Mouse (Mus musculus) liver, embryonic 14.5 days (tissue): ENCODE results near the gene Cep85l. TPM values are rescaled to one million over a fixed set of nuclear protein-coding genes. Genes with fewer than 3 reads are reported as not detected.

Experiments used
- ATAC-seq: fragments of 200-750 bp; cut with Nextera tagmentation; 2 replicates; pipeline ENCODE4 v1.8.0; 2017; ENCODE audit warnings: moderate number of reproducible peaks, mild to moderate bottlenecking, moderate library complexity; ENCODE audit not compliant: insufficient read depth
- DNase-seq, 3 experiments: peaks; one replicate each; pipeline ENCODE4 v3.0.0-alpha.2; 2012 to 2013; ENCODE audit warnings: low read depth in 3 of 3, low spot score in 3 of 3
- H3K27ac ChIP-seq: fragments of 300-500 bp; sonication (generic); 2 replicates; pipeline ENCODE4 v1.5.1; 2014; ENCODE audit warnings: moderate library complexity, mild to moderate bottlenecking, control low read depth, inconsistent platforms
- H3K27me3 ChIP-seq: fragments of 300-500 bp; sonication (generic); 2 replicates; pipeline ENCODE4 v1.6.1; 2014; ENCODE audit warnings: mild to moderate bottlenecking, low read length, moderate library complexity; ENCODE audit not compliant: control insufficient read depth, insufficient read depth
- H3K36me3 ChIP-seq: fragments of 300-500 bp; sonication (generic); replicated peaks from 2 replicates; pipeline ENCODE4 v1.6.1; 2014; ENCODE audit warnings: low read depth; ENCODE audit not compliant: control insufficient read depth, insufficient read depth
- H3K4me1 ChIP-seq, 2 experiments: fragments of 200-500 bp in 1 of 2; fragments of 300-500 bp in 1 of 2; sonication (generic) in 1 of 2; replicated peaks; 2 replicates each; pipeline ENCODE4 v1.6.1; 2012 to 2014; ENCODE audit warnings: antibody characterized with exemption in 1 of 2, inconsistent platforms in 1 of 2, low read length in 1 of 2; ENCODE audit not compliant: control insufficient read depth in 2 of 2, insufficient read depth in 2 of 2
- H3K4me2 ChIP-seq: fragments of 300-500 bp; sonication (generic); 2 replicates; pipeline ENCODE4 v1.6.1; 2014; ENCODE audit warnings: low read depth, mild to moderate bottlenecking, control low read depth, moderate library complexity
- H3K4me3 ChIP-seq, 2 experiments: fragments of 200-500 bp in 1 of 2; fragments of 300-500 bp in 1 of 2; sonication (generic) in 1 of 2; 2 replicates each; pipeline ENCODE4 v1.5.1; 2012 to 2014; ENCODE audit warnings: low read depth in 2 of 2, low read length in 2 of 2, mild to moderate bottlenecking in 2 of 2, control low read depth in 1 of 2, inconsistent platforms in 1 of 2, moderate library complexity in 1 of 2; ENCODE audit not compliant: insufficient read depth in 1 of 2
- H3K9ac ChIP-seq: fragments of 300-500 bp; sonication (generic); replicated peaks from 2 replicates; pipeline ENCODE4 v1.6.1; 2014; ENCODE audit warnings: mild to moderate bottlenecking, control low read depth, moderate library complexity
- H3K9me3 ChIP-seq: fragments of 300-500 bp; sonication (generic); 2 replicates; pipeline ENCODE4 v1.6.1; 2016; ENCODE audit warnings: low read length, mixed read lengths; ENCODE audit not compliant: control insufficient read depth
- CTCF ChIP-seq: IDR thresholded peaks from 2 replicates; pipeline ENCODE4 v1.5.1; 2016; ENCODE audit warnings: antibody characterized with exemption, low read depth, control low read depth
- EP300 ChIP-seq: IDR thresholded peaks from 2 replicates; pipeline ENCODE4 v1.6.1; 2016; ENCODE audit warnings: antibody characterized with exemption, low read depth
- WGBS: fragments of 180-500 bp; shearing (Covaris S2); extraction: QIAGEN DNeasy Blood & Tissue Kit; methylation state at CpG from one replicate; pipeline ENCODE4 v1.1.7; 2014; ENCODE audit not compliant: insufficient replicate concordance; 5-methylcytosine and 5-hydroxymethylcytosine counted together
- polyA plus RNA-seq, 2 experiments: library from polyadenylated mRNA; depleted of rRNA in 1 of 2; stranded (reverse) in 1 of 2; unstranded in 1 of 2; fragments of >200 nt; fragmentation: Nextera tagmentation in 1 of 2; extraction: Ambion mirVana in 1 of 2; gene quantifications; 2 replicates each; pipeline versions ENCODE4 v1.2.1 to v1.2.3; 2012 to 2014

Gene Cep85l
- polyA plus RNA-seq, 2 experiments: 1.2 to 1.8 TPM

DNA sequence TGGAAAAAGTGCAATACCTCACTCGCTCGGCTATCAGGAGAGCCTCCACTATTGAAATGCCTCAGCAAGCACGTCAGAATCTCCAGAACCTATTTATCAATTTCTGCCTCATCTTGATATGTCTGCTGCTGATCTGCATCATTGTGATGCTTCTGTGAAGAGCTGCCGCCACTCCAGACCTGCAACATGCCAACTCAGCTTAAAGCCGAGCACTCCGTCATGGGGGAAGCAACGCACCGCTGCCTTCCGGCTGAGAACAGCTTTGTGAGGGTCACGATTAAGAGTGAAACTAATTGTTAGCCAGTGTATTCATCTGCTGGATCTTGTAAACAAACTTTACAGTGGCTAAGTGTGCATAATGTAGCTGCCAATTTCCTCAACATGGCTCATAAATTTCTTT lies 35.9 kb downstream of the Cep85l start:
- no peaks in the 10 kb centered on the region for H3K27me3 ChIP-seq
- ATAC-seq (no peak), DNase-seq (no peak)
- H3K9me3 ChIP-seq: no peaks in the 10 kb centered on the region
- 78% methylated on average over 10 of the region's 10 CpGs for WGBS
- no peaks in the 10 kb centered on the region for H3K4me1 ChIP-seq
- no peak overlapping the region for H3K4me3 ChIP-seq
- H3K27ac ChIP-seq: no peak overlapping the region
- no peak overlapping the region for H3K4me2 ChIP-seq
- no peak overlapping the region for H3K9ac ChIP-seq
- no peaks in the 10 kb centered on the region for H3K36me3 ChIP-seq
- TF ChIP-seq CTCF (no peak), EP300 (no peak)

GRCm38 (mm10) chr10:53343384-53343783 lies 36.4 kb downstream of the Cep85l start:
- no peak for TF ChIP-seq CTCF
- no peak for TF ChIP-seq EP300
- ATAC-seq (no peak), DNase-seq (no peak)
- Histone ChIP-seq H3K36me3 (no peaks in the 10 kb centered on the region), H3K9me3 (no peaks in the 10 kb centered on the region), H3K4me2 (no peak overlapping the region), H3K9ac (no peak overlapping the region), H3K4me3 (no peak overlapping the region), H3K27me3 (no peaks in the 10 kb centered on the region), H3K27ac (no peak overlapping the region), H3K4me1 (no peaks in the 10 kb centered on the region)
- 62% methylated on average over 6 of the region's 6 CpGs for WGBS

- Histone ChIP-seq H3K4me2 (no peak overlapping the region), H3K9ac (no peak overlapping the region), H3K27me3 (no peaks in the 10 kb centered on the region), H3K9me3 (no peaks in the 10 kb centered on the region), H3K4me1 (0 out of 4 replicates have a peak, but pooled peaks cover 0 to 2% of the 10 kb centered on the region in 2 experiments), H3K4me3 (no peak overlapping the region), H3K36me3 (no peaks in the 10 kb centered on the region), H3K27ac (no peak overlapping the region)
- no peak for DNase-seq
- ATAC-seq: peak; percentile 65; the same call in 1 of the 2 replicates
- WGBS: 53% methylated on average over 9 of the region's 9 CpGs
- TF ChIP-seq EP300 (no peak), CTCF (no peak)
Observed at GRCm38 (mm10) chr10:53342166-53342728, 37.5 kb downstream of the Cep85l start.

GRCm38 (mm10) chr10:53341288-53341965 lies 38.3 kb downstream of the Cep85l start:
- H3K4me2 ChIP-seq: no peak overlapping the region
- no peaks in the 10 kb centered on the region for H3K27me3 ChIP-seq
- H3K4me1 ChIP-seq: peaks cover 0 to 7% of the 10 kb centered on the region in 2 experiments; a peak in 2 of 4 replicates
- no peak overlapping the region for H3K9ac ChIP-seq
- DNase-seq (no peak), ATAC-seq (0 out of 2 replicates have a peak, but pooled peaks have one; percentile 28)
- no peak overlapping the region for H3K27ac ChIP-seq
- WGBS: 65% methylated on average over 7 of the region's 7 CpGs
- no peak overlapping the region for H3K4me3 ChIP-seq
- no peaks in the 10 kb centered on the region for H3K9me3 ChIP-seq
- TF ChIP-seq CTCF (peak; percentile 67), EP300 (no peak)
- no peaks in the 10 kb centered on the region for H3K36me3 ChIP-seq

DNA sequence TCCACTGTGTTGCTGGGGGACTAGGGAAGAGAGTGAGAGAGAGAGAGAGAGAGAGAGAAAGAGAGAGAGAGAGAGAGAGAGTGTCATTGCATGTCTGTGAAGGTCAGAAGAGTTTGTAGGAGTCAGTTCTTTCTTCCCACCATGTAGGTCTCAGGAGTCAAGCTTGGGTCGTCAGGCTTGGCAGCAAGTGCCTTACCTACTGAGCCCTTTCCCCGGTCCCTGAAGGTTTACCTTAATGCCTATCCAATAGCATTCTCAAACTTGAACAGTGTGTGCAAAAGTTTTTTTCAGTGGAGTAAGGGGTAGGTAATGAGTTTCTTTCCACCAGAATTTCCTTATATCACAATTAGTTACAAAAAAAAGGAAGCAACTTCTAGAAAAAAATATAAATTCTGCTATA lies 40.7 kb downstream of the Cep85l start:
- DNase-seq: no peak
- no peaks in the 10 kb centered on the region for H3K27me3 ChIP-seq
- H3K36me3 ChIP-seq: no peaks in the 10 kb centered on the region
- H3K27ac ChIP-seq: no peak overlapping the region
- H3K9me3 ChIP-seq: no peaks in the 10 kb centered on the region
- no peak for ATAC-seq
- peaks cover 10 to 16% of the 10 kb centered on the region in 2 experiments for H3K4me1 ChIP-seq
- H3K4me2 ChIP-seq: no peak overlapping the region
- H3K9ac ChIP-seq: no peak overlapping the region
- H3K4me3 ChIP-seq: no peak overlapping the region
- WGBS: 66% methylated on average over 2 of the region's 2 CpGs
- TF ChIP-seq EP300 (no peak), CTCF (no peak)
